Mouse (Mus musculus): ENCODE results near the gene Jak2. TPM values are rescaled to one million over a fixed set of nuclear protein-coding genes. Genes with fewer than 3 reads are reported as not detected.

Gene Jak2
- polyA plus RNA-seq, 1 experiment = 37.4 TPM

GRCm38 (mm10) chr19:29251958-29252801 lies 552 bp downstream of the Jak2 start:
- H3K4me1 ChIP-seq (ENCODE audit: control insufficient read depth, insufficient read depth, low read length) = peaks cover 5% of the 10 kb centered on the region; the same call in 1 of the 2 replicates
- TF ChIP-seq CTCF (IDR thresholded peaks at IDR 0.05; ENCODE audit: borderline replicate concordance, insufficient read depth, low read length) (no peak), POLR2A (IDR thresholded peaks at IDR 0.05; ENCODE audit: low read depth, low read length) (no peak)
- peak overlapping the region; percentile 82 for H3K27ac ChIP-seq (ENCODE audit: insufficient read depth, low read length)
- peak overlapping the region; percentile 68 for H3K4me3 ChIP-seq (ENCODE audit: insufficient read depth, low read length)

DNA sequence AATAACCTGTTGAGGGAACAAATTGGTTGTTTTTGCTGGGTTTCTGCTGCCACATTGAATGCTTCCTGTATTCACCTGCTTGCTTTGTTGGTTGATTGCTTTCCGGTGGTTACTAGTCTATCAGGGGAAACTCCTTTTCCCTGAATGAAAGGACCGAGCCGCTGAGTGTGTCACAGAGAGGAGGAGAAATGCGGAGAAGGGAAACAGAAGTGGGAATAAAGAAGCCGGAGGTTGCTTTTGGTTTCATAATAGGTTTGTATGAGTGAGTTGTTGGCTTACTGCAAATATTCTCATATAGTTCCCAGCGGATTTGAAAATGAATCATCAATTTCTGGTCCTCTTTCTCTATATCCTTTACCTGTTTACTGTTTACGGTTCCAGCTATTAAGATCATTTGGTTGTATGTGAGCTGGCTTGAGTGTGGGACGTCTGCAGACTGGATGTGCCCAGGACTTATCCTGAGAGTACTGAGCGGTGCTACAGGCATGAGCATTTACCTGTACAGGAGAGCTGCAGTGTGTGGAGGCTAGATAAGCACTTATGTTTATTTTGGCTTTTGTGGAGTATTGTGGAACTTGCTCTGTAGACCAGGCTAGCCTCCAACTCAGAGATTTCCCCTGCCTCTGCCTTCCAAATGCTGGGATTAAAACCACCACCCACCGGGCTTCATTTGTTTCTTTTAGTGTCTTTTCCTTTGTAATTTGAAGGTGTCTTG lies 1.4 kb downstream of the Jak2 start:
- H3K4me3 ChIP-seq (ENCODE audit: insufficient read depth, low read length) = peak overlapping the region; percentile 68
- H3K4me1 ChIP-seq (ENCODE audit: control insufficient read depth, insufficient read depth, low read length) = peaks cover 5% of the 10 kb centered on the region; the same call in 1 of the 2 replicates
- no peak for TF ChIP-seq CTCF (IDR thresholded peaks at IDR 0.05; ENCODE audit: borderline replicate concordance, insufficient read depth, low read length)
- no peak for TF ChIP-seq POLR2A (IDR thresholded peaks at IDR 0.05; ENCODE audit: low read depth, low read length)
- H3K27ac ChIP-seq (ENCODE audit: insufficient read depth, low read length) = peak overlapping the region; percentile 41

DNA sequence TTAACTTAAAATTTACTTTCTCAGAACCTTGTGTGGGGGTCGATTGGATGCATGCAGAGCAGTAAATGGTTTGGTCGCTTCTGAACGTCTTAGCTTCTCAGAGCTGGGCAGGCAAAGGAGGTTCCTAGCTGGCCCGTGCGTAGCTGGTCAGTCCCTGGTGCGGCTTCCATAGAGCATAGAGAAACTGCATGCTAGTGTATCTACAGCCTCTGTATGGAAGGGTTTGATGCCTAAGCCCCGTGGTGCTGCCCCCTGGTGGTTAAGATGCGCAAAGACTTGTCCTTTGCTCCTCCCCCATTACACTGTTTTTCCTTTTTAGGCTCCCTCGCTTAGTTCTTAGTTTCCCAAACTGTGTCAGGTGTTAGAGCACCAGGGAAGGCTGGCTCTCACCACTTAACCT lies 2.1 kb downstream of the Jak2 start:
- Histone ChIP-seq H3K4me3 (ENCODE audit: insufficient read depth, low read length) (no peak overlapping the region; the same call in 1 of the 2 replicates), H3K27ac (ENCODE audit: insufficient read depth, low read length) (no peak overlapping the region), H3K4me1 (ENCODE audit: control insufficient read depth, insufficient read depth, low read length) (peaks cover 5% of the 10 kb centered on the region; the same call in 1 of the 2 replicates)
- no peak; the same call in 1 of the 2 replicates for TF ChIP-seq POLR2A (IDR thresholded peaks at IDR 0.05; ENCODE audit: low read depth, low read length)
- peak; percentile 67; the same call in 1 of the 2 replicates for TF ChIP-seq CTCF (IDR thresholded peaks at IDR 0.05; ENCODE audit: borderline replicate concordance, insufficient read depth, low read length)

DNA sequence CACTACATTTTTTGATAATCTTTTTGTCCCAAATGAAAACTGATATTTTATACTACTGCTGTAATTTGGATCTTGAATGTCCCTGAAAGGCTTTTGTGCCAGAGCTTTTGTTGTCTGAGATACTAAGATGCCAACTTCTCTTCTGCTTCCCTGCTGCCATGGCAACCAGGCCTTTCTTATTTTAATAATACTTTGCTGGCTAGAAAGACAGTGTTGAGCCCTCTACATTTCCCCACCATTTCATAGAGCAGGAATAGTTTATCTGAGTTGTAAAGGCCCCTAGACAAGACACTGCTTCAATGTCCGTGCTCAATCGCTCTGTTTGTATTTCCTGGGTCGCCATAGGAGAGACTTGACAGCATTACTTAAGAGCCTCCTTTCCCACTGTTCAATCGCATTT lies 3.0 kb downstream of the Jak2 start:
- no peak overlapping the region for H3K4me3 ChIP-seq (ENCODE audit: insufficient read depth, low read length)
- peaks cover 2% of the 10 kb centered on the region; the same call in 1 of the 2 replicates for H3K4me1 ChIP-seq (ENCODE audit: control insufficient read depth, insufficient read depth, low read length)
- no peak for TF ChIP-seq CTCF (IDR thresholded peaks at IDR 0.05; ENCODE audit: borderline replicate concordance, insufficient read depth, low read length)
- TF ChIP-seq POLR2A (IDR thresholded peaks at IDR 0.05; ENCODE audit: low read depth, low read length) = no peak
- no peak overlapping the region for H3K27ac ChIP-seq (ENCODE audit: insufficient read depth, low read length)

DNA sequence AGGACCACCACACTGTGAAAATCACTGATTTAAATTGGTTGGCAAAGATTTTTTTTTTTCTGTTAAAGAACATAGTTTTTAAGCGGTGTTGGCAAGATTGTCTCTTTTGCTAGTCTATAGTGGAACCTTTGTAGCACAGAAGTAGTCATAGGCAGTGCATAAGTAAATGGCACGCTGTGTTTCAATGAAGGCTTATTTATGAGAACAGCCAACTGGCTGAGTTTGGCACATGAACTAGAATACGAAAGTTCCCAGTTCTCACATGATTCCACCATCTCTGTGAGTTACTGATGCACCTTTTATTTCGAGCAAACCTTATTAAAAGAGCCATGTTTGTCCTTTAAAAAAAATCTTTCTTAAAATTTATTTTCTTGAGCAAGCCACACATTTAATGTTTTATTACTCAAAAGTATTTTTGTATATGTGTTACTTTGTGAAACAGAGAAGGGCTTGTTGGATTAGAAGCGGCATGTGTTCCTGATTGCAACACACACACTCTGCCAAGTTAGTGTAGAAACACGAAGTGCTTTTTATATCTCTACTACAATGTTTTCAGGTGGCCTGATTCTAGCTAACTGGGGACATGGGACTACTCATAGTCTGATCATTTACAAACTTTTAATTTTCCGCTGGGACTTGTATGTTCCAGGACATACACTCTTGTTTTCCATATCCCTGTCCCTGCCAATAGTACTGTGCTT lies 3.8 kb downstream of the Jak2 start:
- TF ChIP-seq POLR2A (IDR thresholded peaks at IDR 0.05; ENCODE audit: low read depth, low read length) (no peak), CTCF (IDR thresholded peaks at IDR 0.05; ENCODE audit: borderline replicate concordance, insufficient read depth, low read length) (no peak)
- H3K27ac ChIP-seq (ENCODE audit: insufficient read depth, low read length) = no peak overlapping the region
- H3K4me1 ChIP-seq (ENCODE audit: control insufficient read depth, insufficient read depth, low read length) = peaks cover 2% of the 10 kb centered on the region; the same call in 1 of the 2 replicates
- H3K4me3 ChIP-seq (ENCODE audit: insufficient read depth, low read length) = no peak overlapping the region

- Histone ChIP-seq H3K4me1 (ENCODE audit: control insufficient read depth, insufficient read depth, low read length) (0 out of 2 replicates have a peak, but pooled peaks cover 2% of the 10 kb centered on the region), H3K27ac (ENCODE audit: insufficient read depth, low read length) (no peak overlapping the region), H3K4me3 (ENCODE audit: insufficient read depth, low read length) (no peak overlapping the region)
- TF ChIP-seq CTCF (IDR thresholded peaks at IDR 0.05; ENCODE audit: borderline replicate concordance, insufficient read depth, low read length) (no peak), POLR2A (IDR thresholded peaks at IDR 0.05; ENCODE audit: low read depth, low read length) (no peak)
Observed at GRCm38 (mm10) chr19:29261638-29262037, 10.0 kb downstream of the Jak2 start.

DNA sequence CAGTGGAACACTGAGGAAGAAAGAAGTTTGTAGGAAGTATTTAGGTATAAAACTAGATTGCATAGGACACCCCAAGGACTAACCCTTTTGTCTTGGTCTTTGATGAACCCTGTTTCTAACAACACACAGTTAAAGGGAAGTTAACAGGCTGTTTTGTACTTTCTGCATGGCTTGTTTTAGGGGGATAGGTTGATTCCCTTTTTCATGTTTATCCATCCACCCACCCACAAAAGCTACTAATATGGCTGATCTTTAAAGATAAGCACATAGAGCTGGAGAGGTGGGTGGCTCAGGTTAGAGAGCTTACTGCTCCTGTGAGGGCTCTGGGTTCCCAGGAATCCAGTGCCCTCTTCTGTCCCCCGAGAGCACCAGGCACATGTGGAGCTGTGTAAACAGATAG lies 11.9 kb downstream of the Jak2 start:
- H3K4me1 ChIP-seq (ENCODE audit: control insufficient read depth, insufficient read depth, low read length) = 0 out of 2 replicates have a peak, but pooled peaks cover 2% of the 10 kb centered on the region
- TF ChIP-seq CTCF (IDR thresholded peaks at IDR 0.05; ENCODE audit: borderline replicate concordance, insufficient read depth, low read length) = no peak
- no peak for TF ChIP-seq POLR2A (IDR thresholded peaks at IDR 0.05; ENCODE audit: low read depth, low read length)
- H3K27ac ChIP-seq (ENCODE audit: insufficient read depth, low read length) = no peak overlapping the region
- no peak overlapping the region for H3K4me3 ChIP-seq (ENCODE audit: insufficient read depth, low read length)

- Histone ChIP-seq H3K27ac (ENCODE audit: insufficient read depth, low read length) (no peak overlapping the region), H3K4me3 (ENCODE audit: insufficient read depth, low read length) (no peak overlapping the region), H3K4me1 (ENCODE audit: control insufficient read depth, insufficient read depth, low read length) (peaks cover 7% of the 10 kb centered on the region)
- no peak for TF ChIP-seq CTCF (IDR thresholded peaks at IDR 0.05; ENCODE audit: borderline replicate concordance, insufficient read depth, low read length)
- TF ChIP-seq POLR2A (IDR thresholded peaks at IDR 0.05; ENCODE audit: low read depth, low read length) = no peak
Observed at GRCm38 (mm10) chr19:29265538-29265937, 13.9 kb downstream of the Jak2 start.

DNA sequence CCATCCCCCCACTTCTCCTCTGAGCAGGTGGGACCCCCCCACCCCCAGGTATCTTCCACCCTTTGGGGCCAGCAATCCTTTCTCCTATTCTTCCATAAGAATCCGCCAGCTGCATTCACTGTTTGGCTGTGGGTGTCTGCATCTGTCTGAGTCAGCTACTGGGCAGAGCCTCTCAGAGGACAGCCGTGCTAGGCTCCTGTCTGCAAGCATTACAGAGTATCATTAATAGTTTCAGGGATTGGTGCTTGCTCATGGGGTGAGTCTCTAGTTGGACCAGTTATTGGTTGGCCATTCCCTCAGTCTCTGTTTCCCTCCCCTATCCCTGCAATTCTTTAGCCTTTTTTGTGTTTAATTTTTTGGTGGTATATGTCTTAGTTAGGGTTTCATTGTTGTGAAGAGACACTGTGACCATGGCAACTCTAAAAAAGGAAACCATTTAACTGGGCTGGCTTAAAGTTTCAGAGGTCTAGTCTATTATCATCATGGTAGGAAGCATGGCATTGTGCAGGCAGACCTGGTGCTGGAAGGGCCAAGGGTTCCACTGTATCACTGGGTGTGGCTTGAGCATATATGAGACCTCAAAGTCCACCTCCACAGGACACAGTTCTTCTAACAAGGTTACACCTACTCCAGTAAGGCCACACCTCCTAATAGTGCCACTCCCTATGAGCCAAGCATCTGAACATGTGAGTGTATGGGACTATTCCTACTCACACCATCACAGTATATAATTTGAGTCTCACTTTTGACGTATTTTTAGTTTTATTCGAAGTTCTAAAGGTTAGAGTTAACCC lies 15.6 kb downstream of the Jak2 start:
- TF ChIP-seq POLR2A (IDR thresholded peaks at IDR 0.05; ENCODE audit: low read depth, low read length) = no peak
- TF ChIP-seq CTCF (IDR thresholded peaks at IDR 0.05; ENCODE audit: borderline replicate concordance, insufficient read depth, low read length) = no peak
- H3K4me3 ChIP-seq (ENCODE audit: insufficient read depth, low read length) = no peak overlapping the region
- peaks cover 12% of the 10 kb centered on the region for H3K4me1 ChIP-seq (ENCODE audit: control insufficient read depth, insufficient read depth, low read length)
- H3K27ac ChIP-seq (ENCODE audit: insufficient read depth, low read length) = no peak overlapping the region
